Mouse (Mus musculus): ENCODE data around the gene Sntb2. TPM values are rescaled to one million over a fixed set of nuclear protein-coding genes. Genes with fewer than 3 reads are reported as not detected.

The Sntb2 gene
- 7.1 and 8.0 TPM in 2 replicates for polyA plus RNA-seq (2015; fragmentation: Nextera tagmentation; extraction: Ambion mirVana)

GRCm38 (mm10) chr8:106935324-106935869 is at the start of gene Sntb2:
TSS of gene Sntb2 (plus strand) at chr8:106935750.
- under 1% methylated on average over 41 of the region's 41 CpGs for WGBS

GRCm38 (mm10) chr8:106887336-106888189 is 48.0 kb upstream of the Sntb2 start:
- Histone ChIP-seq H3K36me3 (peaks cover 43% of the 10 kb centered on the region), H3K27ac (replicated peaks) (no peak overlapping the region), H3K4me2 (no peak overlapping the region), H3K27me3 (no peaks in the 10 kb centered on the region), H3K9ac (no peak overlapping the region), H3K4me3 (no peak overlapping the region), H3K9me3 (no peaks in the 10 kb centered on the region), H3K4me1 (replicated peaks) (peaks cover 20% of the 10 kb centered on the region)
- peak; percentile 74 for ATAC-seq (ENCODE audit: low read depth)
- WGBS, result 49% methylated on average over 5 of the region's 5 CpGs

More at GRCm38 (mm10) chr8:106935324-106935869, at the start of gene Sntb2:
- H3K36me3 ChIP-seq, result no peaks in the 10 kb centered on the region
- peaks cover 59% of the 10 kb centered on the region for H3K27me3 ChIP-seq
- H3K27ac ChIP-seq (replicated peaks), result peak within 1 kb of the TSS; percentile 93
- H3K4me1 ChIP-seq (replicated peaks), result peaks cover 29% of the 10 kb centered on the region
- H3K9ac ChIP-seq, result peak within 1 kb of the TSS; percentile 87
- ATAC-seq (ENCODE audit: low read depth), result peak; percentile 89
- no peaks in the 10 kb centered on the region for H3K9me3 ChIP-seq
- H3K4me2 ChIP-seq, result peak within 1 kb of the TSS; percentile 67
- H3K4me3 ChIP-seq, result peak within 1 kb of the TSS; percentile 75

- no peaks in the 10 kb centered on the region for H3K9me3 ChIP-seq
- H3K9ac ChIP-seq, result no peak overlapping the region
- WGBS, result 88% methylated on average over 3 of the region's 3 CpGs
- no peak overlapping the region for H3K4me2 ChIP-seq
- H3K4me3 ChIP-seq, result no peak overlapping the region
- H3K27ac ChIP-seq (replicated peaks), result no peak overlapping the region
- ATAC-seq (ENCODE audit: low read depth), result no peak
- H3K4me1 ChIP-seq (replicated peaks), result peaks cover 22% of the 10 kb centered on the region
- H3K36me3 ChIP-seq, result peaks cover 31% of the 10 kb centered on the region
- H3K27me3 ChIP-seq, result no peaks in the 10 kb centered on the region
These were observed 46.7 kb upstream of the Sntb2 start for GRCm38 (mm10) chr8:106888803-106889202.

- Histone ChIP-seq H3K4me1 (replicated peaks) (peaks cover 34% of the 10 kb centered on the region), H3K4me3 (peak overlapping the region; percentile 95), H3K9me3 (no peaks in the 10 kb centered on the region), H3K4me2 (peak overlapping the region; percentile 86), H3K27ac (replicated peaks) (peak overlapping the region; percentile 96), H3K27me3 (no peaks in the 10 kb centered on the region), H3K9ac (peak overlapping the region; percentile 96), H3K36me3 (peaks cover 20% of the 10 kb centered on the region; the same call in 1 of the 2 replicates)
- no peak for ATAC-seq (ENCODE audit: low read depth)
- under 1% methylated on average over 15 of the region's 15 CpGs for WGBS
These were observed 43.2 kb upstream of the Sntb2 start for GRCm38 (mm10) chr8:106892210-106892805.

DNA sequence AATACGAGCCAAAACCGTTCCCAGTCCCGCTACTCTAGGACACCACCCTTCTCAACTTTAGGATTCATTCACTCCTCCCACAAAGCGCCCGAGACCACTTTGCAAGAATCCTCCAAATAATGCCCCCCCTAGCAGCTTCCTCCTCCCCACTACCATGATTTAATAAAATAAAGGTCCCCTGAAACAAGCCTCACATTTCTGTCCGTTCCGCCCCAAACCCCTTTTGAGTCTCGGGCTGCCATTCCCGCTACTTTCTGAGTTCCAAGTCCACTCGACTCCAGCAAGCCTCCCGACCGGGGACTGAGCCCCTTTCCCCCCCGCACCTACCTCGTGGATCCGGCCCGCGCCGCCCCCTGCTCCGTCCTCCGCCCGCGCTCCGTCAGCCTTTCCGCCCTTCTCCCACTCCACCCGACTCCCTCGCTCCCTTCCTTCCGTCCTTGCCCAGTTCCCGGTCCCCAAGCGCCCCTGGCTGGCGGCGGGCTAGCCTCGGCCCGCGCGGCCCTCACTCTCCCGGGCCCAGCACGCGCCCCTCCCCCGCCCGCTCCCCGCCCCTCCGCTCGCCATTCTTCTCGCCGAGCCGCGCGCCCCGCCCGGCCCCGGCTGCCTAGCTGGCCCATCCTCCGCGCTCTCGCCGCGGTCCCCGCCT is 42.6 kb upstream of the Sntb2 start:
- Histone ChIP-seq H3K27me3 (no peaks in the 10 kb centered on the region), H3K4me3 (peak overlapping the region; percentile 95), H3K27ac (replicated peaks) (peak overlapping the region; percentile 96), H3K36me3 (peaks cover 25% of the 10 kb centered on the region), H3K4me1 (replicated peaks) (peaks cover 34% of the 10 kb centered on the region), H3K9me3 (no peaks in the 10 kb centered on the region), H3K4me2 (peak overlapping the region; percentile 86), H3K9ac (peak overlapping the region; percentile 96)
- WGBS, result 1% methylated on average over 49 of the region's 57 CpGs
- peak; percentile 88 for ATAC-seq (ENCODE audit: low read depth)

- H3K9me3 ChIP-seq, result no peaks in the 10 kb centered on the region
- under 1% methylated on average over 59 of the region's 63 CpGs for WGBS
- peak within 1 kb of the TSS; percentile 96 for H3K9ac ChIP-seq
- H3K27me3 ChIP-seq, result no peaks in the 10 kb centered on the region
- peak within 1 kb of the TSS; percentile 96 for H3K27ac ChIP-seq (replicated peaks)
- peaks cover 32% of the 10 kb centered on the region for H3K36me3 ChIP-seq
- peak within 1 kb of the TSS; percentile 95 for H3K4me3 ChIP-seq
- H3K4me1 ChIP-seq (replicated peaks), result peaks cover 34% of the 10 kb centered on the region
- peak within 1 kb of the TSS; percentile 86 for H3K4me2 ChIP-seq
- ATAC-seq (ENCODE audit: low read depth), result peak; percentile 96
These were observed 41.9 kb upstream of the Sntb2 start, which contains the start of gene Utp4 for GRCm38 (mm10) chr8:106893481-106894156. TSS of gene Utp4 (plus strand) at chr8:106893636.

GRCm38 (mm10) chr8:106899473-106899872 is 36.1 kb upstream of the Sntb2 start:
- 76% methylated on average over 5 of the region's 5 CpGs for WGBS
- H3K27me3 ChIP-seq, result no peaks in the 10 kb centered on the region
- no peaks in the 10 kb centered on the region for H3K9me3 ChIP-seq
- H3K9ac ChIP-seq, result no peak overlapping the region
- H3K27ac ChIP-seq (replicated peaks), result no peak overlapping the region
- no peak for ATAC-seq (ENCODE audit: low read depth)
- no peak overlapping the region for H3K4me3 ChIP-seq
- peaks cover 5% of the 10 kb centered on the region for H3K4me1 ChIP-seq (replicated peaks)
- H3K36me3 ChIP-seq, result peaks cover 90% of the 10 kb centered on the region
- no peak overlapping the region for H3K4me2 ChIP-seq

- no peak overlapping the region for H3K4me2 ChIP-seq
- peaks cover 84% of the 10 kb centered on the region for H3K36me3 ChIP-seq
- H3K9ac ChIP-seq, result no peak overlapping the region
- H3K27ac ChIP-seq (replicated peaks), result no peak overlapping the region
- no peaks in the 10 kb centered on the region for H3K4me1 ChIP-seq (replicated peaks)
- ATAC-seq (ENCODE audit: low read depth), result no peak
- H3K27me3 ChIP-seq, result no peaks in the 10 kb centered on the region
- WGBS, result 94% methylated on average over 17 of the region's 17 CpGs
- H3K4me3 ChIP-seq, result no peak overlapping the region
- no peaks in the 10 kb centered on the region for H3K9me3 ChIP-seq
These were observed 29.6 kb upstream of the Sntb2 start for GRCm38 (mm10) chr8:106905727-106906480.

DNA sequence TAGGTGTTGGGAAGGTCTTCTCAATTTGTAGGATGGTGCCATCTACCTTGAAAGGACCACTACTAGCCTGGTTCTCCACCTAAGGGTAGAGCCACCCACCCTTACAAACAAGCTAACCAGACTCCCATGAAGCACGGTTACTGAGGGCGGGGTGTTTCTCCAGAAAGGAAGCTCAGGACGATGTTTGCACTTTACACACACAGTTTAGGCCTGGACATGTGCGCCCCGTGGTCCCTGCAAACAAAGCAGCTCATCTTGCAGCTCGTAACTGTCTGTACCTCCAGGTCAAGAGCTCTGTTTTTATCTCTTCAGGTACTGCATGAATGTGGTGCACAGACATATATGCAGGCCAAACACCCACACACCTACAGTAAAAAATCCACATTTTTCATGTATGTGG is 28.9 kb upstream of the Sntb2 start:
- H3K4me2 ChIP-seq, result no peak overlapping the region
- no peak for ATAC-seq (ENCODE audit: low read depth)
- no peak overlapping the region for H3K27ac ChIP-seq (replicated peaks)
- H3K9ac ChIP-seq, result no peak overlapping the region
- no peaks in the 10 kb centered on the region for H3K9me3 ChIP-seq
- H3K27me3 ChIP-seq, result no peaks in the 10 kb centered on the region
- no peaks in the 10 kb centered on the region for H3K4me1 ChIP-seq (replicated peaks)
- peaks cover 83% of the 10 kb centered on the region for H3K36me3 ChIP-seq
- H3K4me3 ChIP-seq, result no peak overlapping the region
- WGBS, result 97% methylated on average over 6 of the region's 6 CpGs

- Histone ChIP-seq H3K4me1 (replicated peaks) (no peaks in the 10 kb centered on the region), H3K27me3 (no peaks in the 10 kb centered on the region), H3K27ac (replicated peaks) (no peak overlapping the region), H3K4me2 (no peak overlapping the region), H3K9ac (0 out of 2 replicates have a peak overlapping the region, but pooled peaks have one; percentile 17), H3K4me3 (no peak overlapping the region), H3K36me3 (peaks cover 83% of the 10 kb centered on the region), H3K9me3 (no peaks in the 10 kb centered on the region)
- 91% methylated on average over 6 of the region's 6 CpGs for WGBS
- ATAC-seq (ENCODE audit: low read depth), result no peak
These were observed 28.1 kb upstream of the Sntb2 start for GRCm38 (mm10) chr8:106907450-106907849.

- Histone ChIP-seq H3K27me3 (no peaks in the 10 kb centered on the region), H3K36me3 (peaks cover 80% of the 10 kb centered on the region), H3K9me3 (no peaks in the 10 kb centered on the region), H3K9ac (no peak overlapping the region), H3K4me1 (replicated peaks) (no peaks in the 10 kb centered on the region), H3K4me3 (no peak overlapping the region), H3K4me2 (no peak overlapping the region), H3K27ac (replicated peaks) (no peak overlapping the region)
- ATAC-seq (ENCODE audit: low read depth), result no peak
- WGBS, result 87% methylated on average over 7 of the region's 7 CpGs
These were observed 27.3 kb upstream of the Sntb2 start for GRCm38 (mm10) chr8:106908291-106908690.

All from neural tube, embryonic 13.5 days (tissue).